Mouse (Mus musculus) embryonic facial prominence, embryonic 13.5 days (tissue): ENCODE measurements around the gene St3gal4. TPM values are rescaled to one million over a fixed set of nuclear protein-coding genes. Genes with fewer than 3 reads are reported as not detected.
A peak's percentile ranks its signal among the peaks of the same experiment; 100 is the strongest.

Source experiments
- ATAC-seq: fragments of 200-750 bp; cut with Nextera tagmentation; 2 replicates; pipeline ENCODE4 v1.8.0; 2017; ENCODE audit warnings: low read depth; ENCODE audit not compliant: insufficient number of reproducible peaks, insufficient read depth, low FRiP score, low TSS enrichment
- H3K27ac ChIP-seq: fragments of 300-500 bp; sonication (generic); 2 replicates; pipeline ENCODE4 v1.5.1; 2015; ENCODE audit warnings: moderate library complexity, mild to moderate bottlenecking, inconsistent platforms
- H3K27me3 ChIP-seq: fragments of 300-500 bp; sonication (generic); 2 replicates; pipeline ENCODE4 v1.6.1; 2015; ENCODE audit warnings: mild to moderate bottlenecking, inconsistent platforms
- H3K36me3 ChIP-seq: fragments of 300-500 bp; sonication (generic); 2 replicates; pipeline ENCODE4 v1.6.1; 2015; ENCODE audit warnings: mild to moderate bottlenecking, inconsistent platforms
- H3K4me1 ChIP-seq: fragments of 300-500 bp; sonication (generic); 2 replicates; pipeline ENCODE4 v1.6.1; 2015; ENCODE audit warnings: inconsistent platforms
- H3K4me2 ChIP-seq: fragments of 300-500 bp; sonication (generic); 2 replicates; pipeline ENCODE4 v1.6.1; 2015; ENCODE audit warnings: moderate library complexity, mild to moderate bottlenecking, inconsistent platforms
- H3K4me3 ChIP-seq: fragments of 300-500 bp; sonication (generic); 2 replicates; pipeline ENCODE4 v1.5.1; 2015; ENCODE audit warnings: mild to moderate bottlenecking, inconsistent platforms
- H3K9ac ChIP-seq: fragments of 300-500 bp; sonication (generic); 2 replicates; pipeline ENCODE4 v1.6.1; 2015; ENCODE audit warnings: mild to moderate bottlenecking, inconsistent platforms
- H3K9me3 ChIP-seq: fragments of 300-500 bp; sonication (generic); 2 replicates; pipeline ENCODE4 v1.6.1; 2016; ENCODE audit warnings: inconsistent platforms
- WGBS: fragments of 180-500 bp; shearing (Covaris S2); methylation state at CpG from one replicate; pipeline ENCODE4 v1.1.7; 2015; ENCODE audit warnings: mixed read lengths; 5-methylcytosine and 5-hydroxymethylcytosine counted together
- polyA plus RNA-seq: library from polyadenylated mRNA; unstranded; fragments of >200 nt; fragmentation: Nextera tagmentation; extraction: Ambion mirVana; gene quantifications from 2 replicates; pipeline ENCODE4 v1.2.1, GENCODE M21; 2015

St3gal4 gene
- polyA plus RNA-seq, 1 experiment from 2014 or later = 42.0 TPM

DNA sequence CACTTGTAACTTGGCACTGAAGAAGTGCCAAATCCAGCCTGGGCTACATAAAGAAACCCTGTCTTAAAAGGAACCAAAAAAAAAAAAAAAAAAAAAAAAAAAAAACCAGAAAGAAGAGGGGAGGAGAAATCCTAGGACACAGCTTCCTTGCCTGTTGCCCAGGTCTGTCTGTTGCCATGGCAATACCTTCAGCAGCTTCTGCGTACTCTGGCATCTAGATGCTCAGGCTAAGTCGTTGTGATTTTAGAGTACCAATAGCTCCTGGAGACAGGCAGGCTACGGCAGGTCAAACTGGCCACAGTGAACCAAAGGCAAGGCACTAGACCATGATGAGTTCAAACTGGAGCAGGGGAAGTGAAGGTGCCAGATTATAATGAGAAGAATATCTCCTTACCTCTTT, 65.4 kb downstream of the St3gal4 start:
- ATAC-seq = no peak
- Histone ChIP-seq H3K27me3 (no peaks in the 10 kb centered on the region), H3K4me3 (no peak overlapping the region), H3K4me1 (peaks cover 2% of the 10 kb centered on the region; the same call in 1 of the 2 replicates), H3K9ac (no peak overlapping the region), H3K4me2 (no peak overlapping the region), H3K9me3 (no peaks in the 10 kb centered on the region), H3K27ac (no peak overlapping the region), H3K36me3 (peaks cover 59% of the 10 kb centered on the region)
- 84% methylated on average over 3 of the region's 3 CpGs for WGBS

- WGBS = 95% methylated on average over 16 of the region's 16 CpGs
- Histone ChIP-seq H3K36me3 (peaks cover 65% of the 10 kb centered on the region), H3K4me3 (no peak overlapping the region), H3K4me1 (no peaks in the 10 kb centered on the region; the same call in 1 of the 2 replicates), H3K27me3 (no peaks in the 10 kb centered on the region), H3K4me2 (no peak overlapping the region), H3K9me3 (no peaks in the 10 kb centered on the region), H3K27ac (no peak overlapping the region), H3K9ac (no peak overlapping the region)
- ATAC-seq = no peak
These were observed 66.0 kb downstream of the St3gal4 start for GRCm38 (mm10) chr9:35053081-35053480.

- no peaks in the 10 kb centered on the region for H3K9me3 ChIP-seq
- no peak for ATAC-seq
- no peak overlapping the region for H3K4me2 ChIP-seq
- peaks cover 69% of the 10 kb centered on the region for H3K36me3 ChIP-seq
- no peak overlapping the region for H3K27ac ChIP-seq
- H3K9ac ChIP-seq = no peak overlapping the region
- H3K4me3 ChIP-seq = no peak overlapping the region
- WGBS = 86% methylated on average over 4 of the region's 4 CpGs
- H3K4me1 ChIP-seq = no peaks in the 10 kb centered on the region
- no peaks in the 10 kb centered on the region for H3K27me3 ChIP-seq
These were observed 66.4 kb downstream of the St3gal4 start for GRCm38 (mm10) chr9:35052671-35053070.

- H3K9me3 ChIP-seq = no peaks in the 10 kb centered on the region
- no peak overlapping the region for H3K4me2 ChIP-seq
- H3K4me1 ChIP-seq = peaks cover 1% of the 10 kb centered on the region
- no peak for ATAC-seq
- WGBS = 96% methylated on average over 4 of the region's 4 CpGs
- H3K27me3 ChIP-seq = no peaks in the 10 kb centered on the region
- H3K4me3 ChIP-seq = no peak overlapping the region
- H3K27ac ChIP-seq = no peak overlapping the region
- peaks cover 79% of the 10 kb centered on the region for H3K36me3 ChIP-seq
- no peak overlapping the region for H3K9ac ChIP-seq
These were observed 67.4 kb downstream of the St3gal4 start for GRCm38 (mm10) chr9:35051666-35052065.

GRCm38 (mm10) chr9:35050701-35051454, 68.2 kb downstream of the St3gal4 start:
- H3K4me1 ChIP-seq = peaks cover 9% of the 10 kb centered on the region
- 90% methylated on average over 6 of the region's 6 CpGs for WGBS
- H3K27ac ChIP-seq = no peak overlapping the region
- H3K4me2 ChIP-seq = no peak overlapping the region
- ATAC-seq = no peak
- no peaks in the 10 kb centered on the region for H3K27me3 ChIP-seq
- H3K9me3 ChIP-seq = no peaks in the 10 kb centered on the region
- H3K36me3 ChIP-seq = peaks cover 81% of the 10 kb centered on the region
- H3K9ac ChIP-seq = no peak overlapping the region
- H3K4me3 ChIP-seq = no peak overlapping the region

DNA sequence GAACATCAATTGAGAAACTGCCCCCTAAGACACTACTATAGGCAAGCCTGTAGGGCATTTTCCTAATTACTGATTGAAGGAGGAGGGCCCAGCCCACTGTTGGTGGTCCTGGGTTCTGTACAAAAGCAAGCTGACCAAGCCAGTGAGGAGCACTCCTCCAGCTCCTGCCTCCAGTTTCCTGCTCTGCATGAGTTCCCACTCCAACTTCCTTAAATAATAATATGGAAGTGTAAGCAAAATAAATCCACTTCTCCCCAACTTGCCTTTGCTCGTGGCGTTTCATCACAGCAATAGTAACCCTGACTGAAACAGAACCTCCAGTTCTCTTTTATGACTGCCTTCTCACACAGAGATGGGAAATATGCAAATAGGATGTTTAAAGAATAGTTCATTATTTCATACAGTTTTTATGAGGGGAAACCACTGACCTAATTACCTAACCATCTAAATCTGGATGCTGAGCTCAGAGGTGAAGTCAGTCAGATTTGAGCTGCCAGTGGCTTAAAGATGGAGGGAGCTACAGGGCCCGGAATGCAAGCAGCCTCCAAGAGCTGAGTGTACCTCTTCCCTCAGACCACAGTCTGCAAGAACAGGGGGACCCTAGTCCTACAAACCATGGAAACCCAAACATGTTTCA, 69.1 kb downstream of the St3gal4 start:
- H3K4me3 ChIP-seq = no peak overlapping the region
- 85% methylated on average over 3 of the region's 3 CpGs for WGBS
- no peak for ATAC-seq
- peaks cover 18% of the 10 kb centered on the region for H3K4me1 ChIP-seq
- H3K27ac ChIP-seq = no peak overlapping the region
- H3K27me3 ChIP-seq = no peaks in the 10 kb centered on the region
- H3K9me3 ChIP-seq = no peaks in the 10 kb centered on the region
- peaks cover 81% of the 10 kb centered on the region for H3K36me3 ChIP-seq
- H3K9ac ChIP-seq = no peak overlapping the region
- no peak overlapping the region for H3K4me2 ChIP-seq

DNA sequence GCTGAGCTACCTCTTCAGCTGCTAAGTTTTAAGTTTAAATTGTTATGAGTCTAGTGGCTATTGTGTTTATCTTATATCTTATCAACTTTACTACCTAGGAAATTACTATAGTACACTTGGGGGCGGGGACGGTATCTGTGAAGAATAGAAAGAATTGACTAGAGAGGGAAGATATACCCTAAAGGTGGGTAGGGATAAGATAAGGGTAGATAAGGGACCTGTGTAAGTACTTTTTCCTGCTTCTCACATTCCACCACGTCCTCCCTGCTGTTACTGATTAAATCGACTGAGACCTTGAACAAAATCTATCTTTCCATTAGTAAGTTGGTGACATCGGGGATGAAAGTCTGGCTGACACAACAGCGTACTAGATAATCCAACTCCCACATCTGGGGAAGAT, 70.6 kb downstream of the St3gal4 start:
- 78% methylated on average over 6 of the region's 6 CpGs for WGBS

DNA sequence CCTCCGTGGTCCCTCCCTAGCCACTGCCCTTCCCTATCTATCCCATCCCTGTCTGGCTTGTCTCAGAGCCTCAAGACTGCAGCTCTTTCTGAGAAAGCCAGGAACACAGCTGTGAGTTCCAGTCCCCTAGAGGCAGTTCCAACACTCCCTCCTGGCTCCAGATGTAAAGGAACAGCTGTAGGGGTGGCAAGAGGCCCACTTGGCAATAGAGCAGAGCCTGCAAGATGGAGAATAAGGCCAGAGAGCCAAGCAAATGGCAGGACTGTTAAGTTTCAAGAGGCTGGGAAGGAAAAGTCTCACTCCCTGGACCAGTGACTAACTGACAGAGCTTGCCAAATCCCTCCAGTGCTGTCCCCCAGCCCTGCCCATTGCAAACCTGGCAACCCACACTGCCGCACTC, 73.3 kb downstream of the St3gal4 start:
- no peak overlapping the region for H3K9ac ChIP-seq
- no peaks in the 10 kb centered on the region for H3K9me3 ChIP-seq
- H3K4me1 ChIP-seq = peaks cover 45% of the 10 kb centered on the region
- H3K4me3 ChIP-seq = no peak overlapping the region
- H3K4me2 ChIP-seq = no peak overlapping the region
- peaks cover 40% of the 10 kb centered on the region for H3K36me3 ChIP-seq
- H3K27ac ChIP-seq = peak overlapping the region; percentile 89
- ATAC-seq = 0 out of 2 replicates have a peak, but pooled peaks have one; percentile 10
- WGBS = 65% methylated on average over 2 of the region's 2 CpGs
- no peaks in the 10 kb centered on the region for H3K27me3 ChIP-seq

More for the DNA sequence above, 70.6 kb downstream of the St3gal4 start:
- H3K4me2 ChIP-seq = no peak overlapping the region
- no peak overlapping the region for H3K9ac ChIP-seq
- H3K27ac ChIP-seq = no peak overlapping the region
- H3K36me3 ChIP-seq = peaks cover 67% of the 10 kb centered on the region
- no peak overlapping the region for H3K4me3 ChIP-seq
- ATAC-seq = no peak
- no peaks in the 10 kb centered on the region for H3K27me3 ChIP-seq
- no peaks in the 10 kb centered on the region for H3K9me3 ChIP-seq
- peaks cover 33% of the 10 kb centered on the region for H3K4me1 ChIP-seq

GRCm38 (mm10) chr9:35045031-35045531, 74.0 kb downstream of the St3gal4 start:
- H3K9me3 ChIP-seq = no peaks in the 10 kb centered on the region
- peaks cover 45% of the 10 kb centered on the region for H3K4me1 ChIP-seq
- 31% methylated on average over 11 of the region's 11 CpGs for WGBS
- H3K4me2 ChIP-seq = peak overlapping the region; percentile 27; the same call in 1 of the 2 replicates
- peak; percentile 8; the same call in 1 of the 2 replicates for ATAC-seq
- no peak overlapping the region for H3K9ac ChIP-seq
- peak overlapping the region; percentile 89 for H3K27ac ChIP-seq
- no peaks in the 10 kb centered on the region for H3K27me3 ChIP-seq
- H3K4me3 ChIP-seq = no peak overlapping the region
- peaks cover 34% of the 10 kb centered on the region for H3K36me3 ChIP-seq

DNA sequence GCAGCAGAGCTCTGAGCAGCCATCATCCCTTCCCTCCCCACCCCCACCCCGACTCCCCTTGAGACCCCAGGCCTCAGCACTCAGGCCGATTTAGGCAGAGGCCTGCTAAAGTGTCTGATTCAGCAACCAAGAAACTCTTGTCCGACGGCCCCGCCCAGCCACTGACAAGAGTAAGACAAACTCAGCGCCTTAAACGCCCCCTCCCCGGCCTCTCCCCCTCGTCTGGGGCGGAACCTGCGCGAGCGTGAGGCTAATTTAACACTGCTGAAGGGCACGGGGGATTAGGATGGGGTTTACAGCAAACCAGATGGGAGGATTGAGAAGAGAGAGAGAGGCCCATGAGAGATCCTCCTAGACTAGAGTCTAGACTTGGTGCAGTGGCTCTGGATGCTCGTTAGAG, 74.6 kb downstream of the St3gal4 start:
- peaks cover 29% of the 10 kb centered on the region for H3K36me3 ChIP-seq
- peak overlapping the region; percentile 27 for H3K4me2 ChIP-seq
- H3K27ac ChIP-seq = peak overlapping the region; percentile 89
- 0 out of 2 replicates have a peak overlapping the region, but pooled peaks have one; percentile 2 for H3K9ac ChIP-seq
- no peaks in the 10 kb centered on the region for H3K27me3 ChIP-seq
- peak; percentile 57 for ATAC-seq
- H3K4me3 ChIP-seq = no peak overlapping the region
- H3K4me1 ChIP-seq = peaks cover 48% of the 10 kb centered on the region
- no peaks in the 10 kb centered on the region for H3K9me3 ChIP-seq
- 1% methylated on average over 15 of the region's 15 CpGs for WGBS

- Histone ChIP-seq H3K4me3 (no peak overlapping the region), H3K4me1 (peaks cover 55% of the 10 kb centered on the region), H3K36me3 (peaks cover 21% of the 10 kb centered on the region), H3K4me2 (no peak overlapping the region), H3K9me3 (no peaks in the 10 kb centered on the region), H3K9ac (no peak overlapping the region), H3K27me3 (no peaks in the 10 kb centered on the region), H3K27ac (peak overlapping the region; percentile 89)
- 40% methylated on average over 7 of the region's 7 CpGs for WGBS
- ATAC-seq = no peak
These were observed 75.4 kb downstream of the St3gal4 start for GRCm38 (mm10) chr9:35043619-35044018.

DNA sequence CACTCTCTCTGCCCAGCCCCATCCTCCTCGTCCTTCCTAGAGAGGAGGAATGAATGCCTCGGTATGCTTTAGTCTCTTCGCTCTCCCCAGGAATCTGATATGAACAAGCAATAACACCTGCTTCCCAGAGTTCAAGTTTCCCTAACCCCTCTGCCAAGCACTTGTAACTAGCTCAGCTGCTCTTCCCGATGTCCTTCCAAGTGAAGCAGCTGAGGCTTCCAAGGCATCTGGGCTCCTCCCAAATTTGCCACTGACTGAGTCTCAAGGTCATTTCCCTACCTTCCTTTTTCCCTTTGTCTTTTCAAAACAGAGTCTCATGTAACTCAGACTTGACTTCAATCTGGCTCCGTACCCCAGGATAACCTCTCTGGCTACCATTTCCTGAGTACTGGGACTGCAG, 77.6 kb downstream of the St3gal4 start:
- Histone ChIP-seq H3K4me2 (no peak overlapping the region), H3K27ac (no peak overlapping the region), H3K36me3 (no peaks in the 10 kb centered on the region), H3K9me3 (no peaks in the 10 kb centered on the region; the same call in 1 of the 2 replicates), H3K4me1 (peaks cover 52% of the 10 kb centered on the region), H3K4me3 (no peak overlapping the region), H3K27me3 (no peaks in the 10 kb centered on the region), H3K9ac (no peak overlapping the region)
- ATAC-seq = no peak
- 61% methylated on average over 5 of the region's 5 CpGs for WGBS
